Mouse (Mus musculus): ENCODE measurements around the gene Bend3.
A peak's percentile ranks its signal among the peaks of the same experiment; 100 is the strongest.

Gene Bend3

GRCm38 (mm10) chr10:43478751-43479435 is at the start of gene Bend3:
Gene Bend3 (plus strand): TSS chr10:43478831.
- peak; percentile 69 for DNase-seq

GRCm38 (mm10) chr10:43430606-43431005 is 48.0 kb upstream of the Bend3 start:
- no peak for DNase-seq

GRCm38 (mm10) chr10:43434326-43434725 is 44.3 kb upstream of the Bend3 start:
- no peak for DNase-seq

GRCm38 (mm10) chr10:43435757-43436156 is 42.9 kb upstream of the Bend3 start:
- no peak for DNase-seq

- DNase-seq: no peak
Measured at GRCm38 (mm10) chr10:43439492-43439941, 39.1 kb upstream of the Bend3 start.

GRCm38 (mm10) chr10:43440050-43440449 is 38.6 kb upstream of the Bend3 start:
- no peak for DNase-seq

GRCm38 (mm10) chr10:43440981-43441740 is 37.5 kb upstream of the Bend3 start:
- DNase-seq: no peak

- DNase-seq: no peak
Measured at GRCm38 (mm10) chr10:43448656-43449055, 30.0 kb upstream of the Bend3 start.

- peak; percentile 66 for DNase-seq
Measured at GRCm38 (mm10) chr10:43451848-43452662, 26.6 kb upstream of the Bend3 start.

- DNase-seq: no peak
Measured at GRCm38 (mm10) chr10:43452663-43452996, 26.0 kb upstream of the Bend3 start.

GRCm38 (mm10) chr10:43454219-43454618 is 24.4 kb upstream of the Bend3 start:
- no peak for DNase-seq

- DNase-seq: no peak
Measured at GRCm38 (mm10) chr10:43454671-43455070, 24.0 kb upstream of the Bend3 start.

- no peak for DNase-seq
Measured at GRCm38 (mm10) chr10:43462821-43463220, 15.8 kb upstream of the Bend3 start.

GRCm38 (mm10) chr10:43463227-43463626 is 15.4 kb upstream of the Bend3 start:
- DNase-seq: no peak

- no peak for DNase-seq
Measured at GRCm38 (mm10) chr10:43466223-43466622, 12.4 kb upstream of the Bend3 start.

- peak; percentile 23 for DNase-seq
Measured at GRCm38 (mm10) chr10:43467659-43468058, 11.0 kb upstream of the Bend3 start.

GRCm38 (mm10) chr10:43468293-43468692 is 10.3 kb upstream of the Bend3 start:
- DNase-seq: no peak

- peak; percentile 30 for DNase-seq
Measured at GRCm38 (mm10) chr10:43475376-43475775, 3.3 kb upstream of the Bend3 start.

- no peak for DNase-seq
Measured at GRCm38 (mm10) chr10:43477459-43477858, 1.2 kb upstream of the Bend3 start.

- DNase-seq: peak; percentile 32
Measured at GRCm38 (mm10) chr10:43477865-43478681, 558 bp upstream of the Bend3 start.

GRCm38 (mm10) chr10:43479436-43480157 is 966 bp downstream of the Bend3 start:
- peak; percentile 89 for DNase-seq
